Mouse (Mus musculus): ENCODE measurements around the gene Ggt1.

Gene Ggt1

GRCm38 (mm10) chr10:75634610-75635009 is 73.2 kb downstream of the Ggt1 start:
- peak in 1 of 2 experiments; percentile 7 for DNase-seq

- DNase-seq = peak in 1 of 2 experiments; percentile 9
These were observed 73.8 kb downstream of the Ggt1 start for GRCm38 (mm10) chr10:75635019-75635692.

GRCm38 (mm10) chr10:75635693-75636055 is 74.3 kb downstream of the Ggt1 start:
- peak; percentile 96 to 97 for DNase-seq
